8 mouse cellular contexts compared by ENCODE assay signal in the genomic region with DNA sequence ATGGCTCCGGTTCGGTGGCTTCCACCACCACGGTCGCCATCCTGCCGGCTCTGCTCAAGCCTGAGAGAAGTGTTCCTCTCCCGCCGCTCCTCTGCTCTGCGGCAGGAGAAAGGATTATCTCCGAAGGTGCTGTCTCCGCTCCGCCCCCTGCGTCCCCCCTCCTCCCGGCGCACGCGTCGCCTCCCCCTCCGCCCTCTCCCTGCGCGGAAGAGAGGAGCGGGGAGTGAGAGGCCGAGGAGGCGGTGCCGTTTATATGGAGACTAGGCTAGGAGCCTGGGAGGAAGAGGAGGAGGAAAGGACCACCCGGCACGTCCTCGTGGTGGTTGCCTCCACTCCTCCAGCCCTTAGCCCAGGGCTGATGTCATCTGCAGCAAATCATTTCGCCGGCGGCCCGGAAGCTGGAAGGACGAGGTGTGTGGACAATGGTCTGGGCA. TPM values are rescaled to one million over a fixed set of nuclear protein-coding genes. Genes with fewer than 3 reads are reported as not detected.
DNase-seq lines count a peak whose midpoint lies in the region; ATAC-seq and TF ChIP-seq lines count a peak whose summit lies in the region.

Map1b (minus strand) TSS at position 93 of the 434 bp plus-strand sequence.

- no peaks in the 10 kb centered on the region for H3K9me3 ChIP-seq in forebrain, postnatal 0 days (ENCODE audit: low read length)

- peak; percentile 86 for ATAC-seq in forebrain, postnatal 0 days

- peak within 1 kb of the TSS; percentile 80 for H3K4me3 ChIP-seq in forebrain, postnatal 0 days (ENCODE audit: low read depth, low read length)
- H3K4me3 ChIP-seq in layer of hippocampus, adult 2 months: peak within 1 kb of the TSS; percentile 96
- peak within 1 kb of the TSS; percentile 78 for H3K4me3 ChIP-seq in lung, adult 2 months (replicated peaks; ENCODE audit: extremely low read depth, low read depth, low read length)

- H3K27me3 ChIP-seq in forebrain, postnatal 0 days (ENCODE audit: insufficient read depth, low read length): no peaks in the 10 kb centered on the region

- TF ChIP-seq POLR2A in lung, adult 2 months (IDR thresholded peaks at IDR 0.05; ENCODE audit: borderline replicate concordance, extremely low read depth, low read depth, low read length): no peak; the same call in 1 of the 2 replicates

- no peaks in the 10 kb centered on the region; the same call in 1 of the 2 replicates for H3K36me3 ChIP-seq in forebrain, postnatal 0 days (ENCODE audit: insufficient read depth)

- peak within 1 kb of the TSS; percentile 98 for H3K27ac ChIP-seq in forebrain, postnatal 0 days (ENCODE audit: low read depth, low read length)
- peak within 1 kb of the TSS; percentile 98 for H3K27ac ChIP-seq in layer of hippocampus, adult 2 months

- WGBS in forebrain, postnatal 0 days: under 1% methylated on average over 22 of the region's 32 CpGs
- WGBS in lung, adult 2 months: under 1% methylated on average over 21 of the region's 32 CpGs

- peak within 1 kb of the TSS; percentile 95 for H3K9ac ChIP-seq in forebrain, postnatal 0 days

- no peak; the same call in 1 of the 2 replicates for TF ChIP-seq CTCF in forebrain, postnatal 0 days (IDR thresholded peaks at IDR 0.05; ENCODE audit: low read depth)
- no peak for TF ChIP-seq CTCF in layer of hippocampus, adult 2 months (conservative IDR thresholded peaks at IDR 0.05)
- no peak for TF ChIP-seq CTCF in lung, adult 2 months (IDR thresholded peaks at IDR 0.05; ENCODE audit: insufficient read depth, low read length)

- peak; percentile 84 for DNase-seq in NIH3T3 (ENCODE audit: low read depth)
- DNase-seq in cerebellum, adult 11-12 months: peak; percentile 88
- DNase-seq in forebrain, postnatal 0 days: peak; percentile 92
- peak; percentile 43 for DNase-seq in heart, postnatal 25 days (ENCODE audit: low spot score)
- DNase-seq in layer of hippocampus, adult 2 months (ENCODE audit: low spot score in 2 of 2): peak; percentile 85 to 86
- peak; percentile 41 for DNase-seq in lung, adult 2 months
- DNase-seq in ovary, postnatal 36 days (ENCODE audit: low spot score): peak; percentile 81
- no peak for DNase-seq in natural killer cell, adult 2 months (ENCODE audit: low spot score in 2 of 2)

- peak within 1 kb of the TSS; percentile 79 for H3K4me2 ChIP-seq in forebrain, postnatal 0 days (ENCODE audit: low read depth)

- 0 out of 2 replicates have a peak, but pooled peaks cover 6% of the 10 kb centered on the region for H3K4me1 ChIP-seq in forebrain, postnatal 0 days (ENCODE audit: insufficient read depth)
- peaks cover 5% of the 10 kb centered on the region; the same call in 1 of the 2 replicates for H3K4me1 ChIP-seq in lung, adult 2 months (ENCODE audit: control insufficient read depth, insufficient read depth, low read length)

- intact Hi-C loops in heart, postnatal 25 days (cut with DNase I): no loop called here

RNA-seq across cellular contexts. Expression of gene Map1b, which starts in this region (rescaled TPM):
- total RNA-seq in forebrain, postnatal 0 days (2014; rRNA removed): 589 and 781 TPM in 2 replicates
- polyA plus RNA-seq in forebrain, postnatal 0 days (2015; fragmentation: Nextera tagmentation; extraction: Ambion mirVana): 1,169 and 2,082 TPM in 2 replicates
- 10 to 100 TPM; 12.4 to 14.9 TPM for total RNA-seq in heart, postnatal 25 days (2021)
- 100 to 1,000 TPM; 709 to 737 TPM for total RNA-seq in layer of hippocampus, adult 2 months (2021)
- 2.3 and 4.1 TPM in 2 replicates for polyA plus RNA-seq in lung, adult 2 months (2012; rRNA removed)

Comparison
In these comparisons a context has a peak if more than half of its experiments do, and no peak if none do; other contexts are left out.
1. RNA of gene Map1b (total RNA-seq): 589 to 781 TPM in forebrain, postnatal 0 days and 709 to 737 TPM in layer of hippocampus, adult 2 months; 12.4 to 14.9 TPM in heart, postnatal 25 days; every median in the first group is over 10 times any median in the second.
2. RNA of gene Map1b (polyA plus RNA-seq): 1,169 to 2,082 TPM in forebrain, postnatal 0 days; 2.3 to 4.1 TPM in lung, adult 2 months; every median in the first group is over 100 times any median in the second.
3. DNase-seq: peak in NIH3T3 (single experiment), cerebellum, adult 11-12 months (single experiment), forebrain, postnatal 0 days (single experiment), heart, postnatal 25 days (single experiment), layer of hippocampus, adult 2 months (2 of 2), lung, adult 2 months (single experiment) and ovary, postnatal 36 days (single experiment); none in natural killer cell, adult 2 months (0 of 2).
4. Peak in every context shown above with its lines, with median percentiles within 50 percentile points of each other: H3K4me3 ChIP-seq.